Mouse (Mus musculus) layer of hippocampus, postnatal 36 days (tissue): ENCODE measurements at regions not wholly inside any gene's neighbourhood (a gene's known extent, or its start where the extent isn't known, plus 50 kb on each side); places are given as distances from the start of the nearest gene placed in this dataset.
A peak's percentile ranks its signal among the peaks of the same experiment; 100 is the strongest.

Experiments
- DNase-seq, 2 experiments: peaks; one replicate each; pipeline ENCODE4 v3.0.0; 2022

GRCm38 (mm10) chr1:135665484-135665883 lies 54.4 kb upstream of the Csrp1 start:
- peak; percentile 61 to 70 for DNase-seq

- no peak for DNase-seq
Measured at GRCm38 (mm10) chr1:135668331-135668730, 51.5 kb upstream of the Csrp1 start.

GRCm38 (mm10) chr1:135668951-135669350 lies 50.9 kb upstream of the Csrp1 start:
- no peak for DNase-seq

- no peak for DNase-seq
Measured at GRCm38 (mm10) chr1:135669803-135670202, 50.1 kb upstream of the Csrp1 start.
